Mouse (Mus musculus): ENCODE measurements around the gene Cda.

GRCm38 (mm10) chr4:138352692-138353091, 15.1 kb downstream of the Cda start:
- TF ChIP-seq POLR2A (IDR thresholded peaks at IDR 0.05; ENCODE audit: insufficient read depth, low read depth, low read length): no peak
- no peak for TF ChIP-seq CTCF (IDR thresholded peaks at IDR 0.05; ENCODE audit: insufficient read depth, low read depth, low read length)

All from olfactory bulb, adult 2 months (tissue).